Mouse (Mus musculus) embryo, embryonic 11 days (tissue): ENCODE measurements around the gene Ofcc1.
A peak's percentile ranks its signal among the peaks of the same experiment; 100 is the strongest.

Source experiments
- DNase-seq: peaks from one replicate; pipeline ENCODE4 v3.0.0-alpha.2; 2015

Gene Ofcc1

GRCm38 (mm10) chr13:39979294-39980061 is 381.8 kb downstream of the Ofcc1 start:
- DNase-seq: peak; percentile 30

- peak; percentile 17 for DNase-seq
Measured at GRCm38 (mm10) chr13:39968349-39969016, 392.8 kb downstream of the Ofcc1 start.

- DNase-seq: peak; percentile 11
Measured at GRCm38 (mm10) chr13:39957226-39957625, 404.0 kb downstream of the Ofcc1 start.

GRCm38 (mm10) chr13:39956017-39956416 is 405.2 kb downstream of the Ofcc1 start:
- no peak for DNase-seq
